Mouse (Mus musculus): Measurements from ENCODE around the gene Casc3.

The Casc3 gene

DNA sequence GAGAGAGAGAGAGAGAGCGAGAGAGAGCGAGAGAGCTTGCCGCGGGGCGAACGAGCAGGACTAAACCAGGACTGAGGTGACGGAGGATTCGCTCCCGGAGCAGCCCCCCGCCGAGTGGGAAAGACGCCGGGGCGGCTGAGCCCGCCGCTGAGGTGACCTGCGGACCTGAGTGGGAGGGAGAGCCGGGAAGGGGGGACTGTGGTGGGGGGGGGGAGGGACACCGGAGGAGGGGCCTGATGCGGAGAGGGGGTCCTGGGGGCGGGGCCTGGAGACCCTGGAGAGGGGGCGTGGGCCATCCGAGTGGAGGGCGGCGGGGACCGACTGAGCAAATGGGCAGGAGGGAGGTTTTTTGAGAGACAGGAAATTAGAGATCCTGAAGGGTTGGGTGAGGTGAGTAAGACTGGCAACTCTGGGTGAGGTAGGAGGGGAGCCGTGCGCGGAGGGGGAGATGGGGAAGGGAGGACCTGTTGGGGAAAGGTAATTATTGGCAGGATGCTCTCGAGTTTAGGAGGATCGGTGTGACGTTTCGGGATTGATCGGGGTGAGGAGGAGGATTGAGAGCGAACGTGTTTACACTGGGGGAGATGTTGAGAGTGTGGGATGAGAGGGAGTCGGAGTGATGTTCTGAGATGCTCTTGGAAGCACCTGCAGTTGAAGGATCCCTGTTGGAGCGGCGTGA lies 59.2 kb downstream of the Casc3 start:
- no peak for DNase-seq (ENCODE audit: low read depth in 1 of 2, low spot score in 2 of 2)

DNA sequence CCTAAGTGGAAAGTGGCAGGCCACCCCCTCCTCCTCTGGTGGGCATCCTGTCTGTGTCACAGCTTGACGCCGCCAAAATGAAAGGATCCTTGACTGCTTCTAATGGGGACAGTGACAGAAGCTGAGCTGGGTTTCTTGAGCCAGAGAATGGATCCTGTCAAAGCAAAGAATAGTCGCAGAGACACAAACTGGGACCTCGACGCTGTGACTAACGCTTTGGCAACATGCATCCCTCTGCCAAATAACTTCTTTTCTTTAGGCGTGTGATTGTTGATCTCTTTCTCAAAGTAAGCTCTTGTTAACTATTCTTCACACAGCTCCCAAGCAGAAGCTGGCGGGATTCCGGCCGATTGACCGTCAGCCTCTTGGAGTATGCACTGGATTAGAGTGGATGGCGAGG lies 62.6 kb downstream of the Casc3 start:
- no peak for DNase-seq (ENCODE audit: low read depth in 1 of 2, low spot score in 2 of 2)

DNA sequence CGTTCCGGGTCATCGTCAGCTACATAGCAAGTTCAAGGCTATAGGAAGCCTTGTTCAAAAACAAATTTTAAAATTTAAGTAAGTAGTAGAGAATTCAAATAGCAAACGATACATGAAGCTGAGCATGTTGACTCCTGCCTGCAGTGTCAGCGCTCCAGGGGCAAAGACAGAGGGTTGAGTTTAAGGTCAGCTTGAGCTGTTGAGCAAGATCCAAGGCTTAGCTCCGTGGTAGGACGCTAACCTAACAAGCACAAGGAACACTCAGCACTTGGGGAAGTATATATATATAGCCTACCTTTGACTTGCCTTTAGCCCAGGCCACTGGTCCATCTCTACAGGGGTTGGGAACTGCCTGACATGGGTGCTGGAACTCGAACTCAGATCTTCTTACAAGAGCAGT lies 65.2 kb downstream of the Casc3 start:
- DNase-seq (ENCODE audit: low read depth in 1 of 2, low spot score in 2 of 2) = no peak

DNA sequence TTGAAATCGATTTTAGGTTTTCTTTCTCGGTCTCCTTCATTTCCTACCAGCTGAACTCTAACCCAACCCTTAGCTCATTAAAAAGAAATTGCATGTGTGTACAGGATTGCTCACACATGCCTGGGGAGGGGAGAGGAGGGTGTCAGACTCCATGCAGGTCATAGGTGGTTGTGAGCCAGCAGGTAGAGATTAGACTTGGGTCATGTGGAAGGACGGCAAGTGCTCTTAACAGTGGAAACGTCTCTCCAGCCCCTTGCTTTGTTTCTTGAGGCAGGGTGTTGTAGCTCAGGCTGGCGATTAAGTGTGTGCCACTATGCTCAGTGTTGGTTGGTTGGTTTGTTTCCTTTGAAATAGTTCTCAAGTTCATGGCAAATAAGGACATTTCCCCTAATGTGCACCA lies 66.1 kb downstream of the Casc3 start:
- DNase-seq (ENCODE audit: low read depth in 1 of 2, low spot score in 2 of 2) = no peak

DNA sequence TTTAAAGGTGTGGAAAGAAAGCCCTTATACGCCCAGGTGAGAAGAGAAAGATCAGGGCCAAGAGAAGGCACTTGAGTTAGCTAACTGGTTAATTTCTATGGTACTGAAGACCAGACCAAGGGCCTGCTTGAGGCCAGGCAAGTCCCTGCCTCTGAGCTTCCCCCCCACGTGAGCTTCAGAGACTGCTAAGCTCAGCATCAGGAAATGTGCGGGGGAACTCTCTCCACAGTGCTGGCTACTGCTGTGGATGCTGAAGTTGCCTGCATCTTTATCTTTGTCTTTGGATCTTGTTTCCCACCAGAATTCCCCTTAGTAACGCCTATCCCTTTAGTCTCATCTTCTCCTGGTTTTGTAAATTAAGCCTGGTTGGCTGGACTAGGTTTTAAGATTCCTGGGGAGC lies 66.7 kb downstream of the Casc3 start:
- DNase-seq (ENCODE audit: low read depth in 1 of 2, low spot score in 2 of 2) = no peak

DNA sequence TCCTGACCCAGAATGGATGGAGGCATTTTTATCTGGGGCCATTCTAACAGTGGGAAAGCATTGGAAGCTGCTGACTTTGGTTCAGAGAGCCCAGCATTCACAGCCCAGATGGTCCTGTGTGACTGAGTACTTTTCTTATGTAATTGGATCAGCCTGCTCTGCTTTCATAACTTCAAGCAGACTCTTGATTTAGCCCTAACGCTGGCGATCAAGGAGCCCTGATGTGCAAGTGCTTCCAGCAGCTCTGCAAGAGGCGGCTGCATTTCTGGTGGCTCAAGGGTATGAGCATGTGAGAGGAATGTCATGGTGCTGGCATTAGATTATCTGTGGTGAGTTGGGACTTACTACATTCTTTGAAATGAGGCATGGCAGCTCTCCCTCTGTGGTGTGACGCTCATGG lies 67.3 kb downstream of the Casc3 start:
- DNase-seq (ENCODE audit: low read depth in 1 of 2, low spot score in 2 of 2) = no peak

DNA sequence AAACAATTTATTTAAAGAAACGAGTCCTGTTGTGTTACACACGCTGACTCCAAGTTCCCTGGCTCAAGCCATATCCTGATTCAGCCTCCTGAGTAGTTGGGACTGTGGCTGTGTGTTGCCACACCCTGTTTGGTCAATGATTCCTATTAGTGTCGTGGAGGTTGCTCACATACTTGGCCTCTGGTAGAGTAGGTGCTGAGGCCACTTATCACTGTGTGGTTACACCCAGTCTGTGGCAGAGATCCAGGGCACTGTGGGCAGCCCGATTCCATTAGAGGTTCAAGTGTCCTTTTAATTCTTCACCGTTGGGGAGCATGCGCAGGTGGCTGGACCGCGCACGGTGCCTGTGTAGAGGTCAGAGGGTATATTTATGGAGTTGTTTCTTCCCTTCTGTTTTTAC lies 69.2 kb downstream of the Casc3 start:
- no peak for DNase-seq (ENCODE audit: low read depth in 1 of 2, low spot score in 2 of 2)

DNA sequence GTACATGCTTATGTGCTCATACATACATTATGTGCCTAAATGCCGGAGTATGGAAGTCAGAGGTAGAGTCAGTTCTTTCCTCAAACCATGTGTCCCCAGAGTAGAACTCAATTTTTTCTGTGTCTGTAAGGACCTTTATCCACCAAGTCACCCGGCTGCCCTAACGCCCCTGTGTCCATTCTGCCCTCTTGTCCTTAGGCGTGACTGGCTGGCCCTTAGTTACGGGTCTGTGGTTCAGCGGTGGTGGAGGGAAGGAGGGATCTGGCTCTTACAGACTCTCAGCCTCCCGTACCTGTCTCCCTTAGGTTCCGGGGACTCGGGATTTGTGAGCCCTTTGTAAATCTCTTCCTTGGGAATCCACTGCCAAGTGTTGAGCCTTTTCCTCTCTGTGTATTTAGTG lies 72.3 kb downstream of the Casc3 start:
- no peak for DNase-seq (ENCODE audit: low read depth in 1 of 2, low spot score in 2 of 2)
